Mouse (Mus musculus): ENCODE results near the gene T2. TPM values are rescaled to one million over a fixed set of nuclear protein-coding genes. Genes with fewer than 3 reads are reported as not detected.
A peak's percentile ranks its signal among the peaks of the same experiment; 100 is the strongest.
"Not testable (repeated sequence)": the region's sequence is repeated elsewhere in the genome, so short reads cannot be mapped to it uniquely, and the experiment has no call there.

T2 gene
- polyA plus RNA-seq, 1 experiment = not detected

DNA sequence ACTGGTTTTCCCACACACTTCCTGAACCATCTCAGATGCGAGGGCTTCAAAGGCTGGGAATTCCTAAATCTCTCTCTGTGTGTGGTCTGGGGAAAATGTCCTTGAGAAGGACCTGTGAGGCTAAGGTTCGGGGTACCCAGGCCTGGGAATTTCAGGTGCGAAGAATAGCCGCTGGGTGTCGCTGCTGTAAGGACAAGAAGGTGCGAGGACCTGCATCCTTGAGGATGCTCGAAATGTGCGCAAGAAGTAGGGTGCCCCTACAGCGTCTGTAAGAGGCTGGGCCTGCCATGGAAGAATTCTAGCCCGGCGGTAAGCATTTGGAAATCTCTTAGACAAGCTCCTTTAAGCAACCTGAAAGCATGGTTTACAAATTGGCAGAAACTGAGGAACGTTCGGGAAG is 32.7 kb downstream of the T2 start:
- peak; percentile 58; the same call in 1 of the 2 replicates for TF ChIP-seq CTCF (IDR thresholded peaks at IDR 0.05; ENCODE audit: low read depth, low read length)
- no peak for TF ChIP-seq POLR2A (IDR thresholded peaks at IDR 0.05; ENCODE audit: borderline replicate concordance, low read depth, low read length)
- peaks cover 13% of the 10 kb centered on the region for H3K4me1 ChIP-seq (ENCODE audit: control insufficient read depth, insufficient read depth, low read length)
- no peak overlapping the region for H3K4me3 ChIP-seq (ENCODE audit: insufficient read depth, low read length)
- H3K27ac ChIP-seq (ENCODE audit: insufficient read depth, low read depth, low read length) = no peak overlapping the region

- Histone ChIP-seq H3K4me1 (ENCODE audit: control insufficient read depth, insufficient read depth, low read length) (peaks cover 13% of the 10 kb centered on the region), H3K27ac (ENCODE audit: insufficient read depth, low read depth, low read length) (no peak overlapping the region), H3K4me3 (ENCODE audit: insufficient read depth, low read length) (no peak overlapping the region)
- no peak for TF ChIP-seq CTCF (IDR thresholded peaks at IDR 0.05; ENCODE audit: low read depth, low read length)
- no peak for TF ChIP-seq POLR2A (IDR thresholded peaks at IDR 0.05; ENCODE audit: borderline replicate concordance, low read depth, low read length)
These were observed 33.4 kb downstream of the T2 start for GRCm38 (mm10) chr17:8388990-8389789.

GRCm38 (mm10) chr17:8389790-8390095 is 34.0 kb downstream of the T2 start:
- H3K27ac ChIP-seq (ENCODE audit: insufficient read depth, low read depth, low read length) = no peak overlapping the region
- TF ChIP-seq POLR2A (IDR thresholded peaks at IDR 0.05; ENCODE audit: borderline replicate concordance, low read depth, low read length) = no peak
- no peak for TF ChIP-seq CTCF (IDR thresholded peaks at IDR 0.05; ENCODE audit: low read depth, low read length)
- peaks cover 13% of the 10 kb centered on the region for H3K4me1 ChIP-seq (ENCODE audit: control insufficient read depth, insufficient read depth, low read length)
- H3K4me3 ChIP-seq (ENCODE audit: insufficient read depth, low read length) = no peak overlapping the region

DNA sequence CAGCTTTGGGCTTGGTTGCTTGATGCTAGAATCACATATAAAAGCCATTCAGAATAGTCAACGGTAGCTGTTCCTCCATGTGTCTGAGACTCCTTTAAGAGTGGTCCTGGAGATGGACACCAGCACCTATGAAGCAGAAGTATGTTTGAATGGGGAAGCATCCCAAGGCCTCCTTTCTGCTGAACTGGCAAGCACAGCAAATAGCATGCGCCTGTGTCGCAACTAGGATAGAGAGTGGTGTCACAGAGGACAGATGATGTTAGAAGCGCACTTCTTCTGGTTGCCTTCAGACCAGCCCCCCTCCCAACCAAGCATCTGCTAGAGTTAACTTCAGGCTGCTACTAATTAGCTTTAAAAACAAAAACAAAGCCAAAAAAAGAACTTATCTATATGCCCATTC is 34.7 kb downstream of the T2 start:
- peaks cover 13% of the 10 kb centered on the region for H3K4me1 ChIP-seq (ENCODE audit: control insufficient read depth, insufficient read depth, low read length)
- no peak for TF ChIP-seq CTCF (IDR thresholded peaks at IDR 0.05; ENCODE audit: low read depth, low read length)
- TF ChIP-seq POLR2A (IDR thresholded peaks at IDR 0.05; ENCODE audit: borderline replicate concordance, low read depth, low read length) = no peak
- no peak overlapping the region for H3K4me3 ChIP-seq (ENCODE audit: insufficient read depth, low read length)
- H3K27ac ChIP-seq (ENCODE audit: insufficient read depth, low read depth, low read length) = no peak overlapping the region

DNA sequence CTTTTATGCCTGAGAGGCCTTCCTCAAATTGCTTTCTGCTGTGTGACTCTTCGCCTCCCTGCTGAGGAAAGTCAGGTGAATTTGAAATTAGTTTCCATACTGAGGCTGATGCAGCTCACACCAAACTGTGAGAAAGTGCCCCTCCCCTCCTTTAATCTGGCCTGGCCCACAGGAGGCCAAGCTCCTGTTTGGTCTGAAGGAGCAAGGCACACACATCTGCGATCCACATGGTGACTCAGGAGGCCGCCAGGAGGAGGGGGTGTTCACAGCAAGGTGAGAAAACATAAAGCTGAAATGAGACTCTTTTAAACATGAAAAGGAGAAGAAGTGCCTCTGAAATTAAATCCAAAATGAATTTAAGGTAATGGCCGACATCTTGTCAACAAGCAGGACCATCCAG is 40.6 kb downstream of the T2 start:
- TF ChIP-seq CTCF (IDR thresholded peaks at IDR 0.05; ENCODE audit: low read depth, low read length) (no peak), POLR2A (IDR thresholded peaks at IDR 0.05; ENCODE audit: borderline replicate concordance, low read depth, low read length) (no peak)
- H3K4me1 ChIP-seq (ENCODE audit: control insufficient read depth, insufficient read depth, low read length) = no peaks in the 10 kb centered on the region
- H3K4me3 ChIP-seq (ENCODE audit: insufficient read depth, low read length) = no peak overlapping the region
- no peak overlapping the region for H3K27ac ChIP-seq (ENCODE audit: insufficient read depth, low read depth, low read length)

- no peak for TF ChIP-seq POLR2A (IDR thresholded peaks at IDR 0.05; ENCODE audit: borderline replicate concordance, low read depth, low read length)
- TF ChIP-seq CTCF (IDR thresholded peaks at IDR 0.05; ENCODE audit: low read depth, low read length) = no peak
- Histone ChIP-seq H3K27ac (ENCODE audit: insufficient read depth, low read depth, low read length) (no peak overlapping the region), H3K4me3 (ENCODE audit: insufficient read depth, low read length) (no peak overlapping the region), H3K4me1 (ENCODE audit: control insufficient read depth, insufficient read depth, low read length) (no peaks in the 10 kb centered on the region)
These were observed 42.2 kb downstream of the T2 start for GRCm38 (mm10) chr17:8397946-8398345.

DNA sequence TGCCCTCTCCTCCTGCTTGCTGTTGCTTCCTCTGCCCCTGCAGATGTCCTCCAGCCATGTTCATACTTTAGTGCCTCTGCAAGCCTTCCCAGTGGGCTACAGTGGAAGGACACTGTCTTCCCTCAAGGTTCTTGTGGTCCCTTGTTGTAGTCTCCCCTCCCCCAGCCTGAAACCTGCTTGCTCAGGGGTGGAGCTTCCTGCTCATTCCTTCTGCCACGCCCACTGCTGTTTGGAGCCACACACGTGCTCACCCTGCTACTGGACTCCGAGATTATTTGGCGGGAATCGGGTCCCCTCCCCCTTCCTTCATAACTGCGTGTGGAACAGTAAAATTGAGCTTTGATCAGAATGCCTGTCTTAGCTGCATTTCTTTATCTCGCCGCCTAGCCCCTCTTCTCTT is 48.1 kb downstream of the T2 start:
- H3K27ac ChIP-seq (ENCODE audit: insufficient read depth, low read depth, low read length); H3K4me3 ChIP-seq (ENCODE audit: insufficient read depth, low read length): not testable (repeated sequence)
- H3K4me1 ChIP-seq (ENCODE audit: control insufficient read depth, insufficient read depth, low read length) = peaks cover 30% of the 10 kb centered on the region

DNA sequence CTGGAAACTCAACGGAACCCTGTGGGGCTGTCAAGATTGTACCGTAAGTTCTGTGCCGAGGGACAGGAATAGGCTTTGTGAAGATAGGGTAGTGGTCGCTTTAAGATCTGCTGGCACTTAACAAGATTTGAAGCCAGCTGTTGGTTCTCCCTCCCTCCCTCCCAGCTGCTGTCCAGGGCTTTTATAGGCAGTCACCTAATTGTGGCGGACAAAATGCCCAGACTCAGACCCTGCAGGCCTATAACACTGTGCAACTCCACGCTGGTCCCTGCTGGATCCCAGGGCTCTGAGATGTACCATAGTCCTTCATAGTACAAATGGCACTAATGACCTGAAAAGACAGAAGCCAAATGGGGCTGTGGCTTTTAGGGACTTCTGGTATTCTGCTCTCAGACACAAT is 50.5 kb downstream of the T2 start:
- peaks cover 34% of the 10 kb centered on the region for H3K4me1 ChIP-seq (ENCODE audit: control insufficient read depth, insufficient read depth, low read length)
- H3K27ac ChIP-seq (ENCODE audit: insufficient read depth, low read depth, low read length) = no peak overlapping the region
- no peak overlapping the region for H3K4me3 ChIP-seq (ENCODE audit: insufficient read depth, low read length)
- TF ChIP-seq POLR2A (IDR thresholded peaks at IDR 0.05; ENCODE audit: borderline replicate concordance, low read depth, low read length) (no peak), CTCF (IDR thresholded peaks at IDR 0.05; ENCODE audit: low read depth, low read length) (no peak)

DNA sequence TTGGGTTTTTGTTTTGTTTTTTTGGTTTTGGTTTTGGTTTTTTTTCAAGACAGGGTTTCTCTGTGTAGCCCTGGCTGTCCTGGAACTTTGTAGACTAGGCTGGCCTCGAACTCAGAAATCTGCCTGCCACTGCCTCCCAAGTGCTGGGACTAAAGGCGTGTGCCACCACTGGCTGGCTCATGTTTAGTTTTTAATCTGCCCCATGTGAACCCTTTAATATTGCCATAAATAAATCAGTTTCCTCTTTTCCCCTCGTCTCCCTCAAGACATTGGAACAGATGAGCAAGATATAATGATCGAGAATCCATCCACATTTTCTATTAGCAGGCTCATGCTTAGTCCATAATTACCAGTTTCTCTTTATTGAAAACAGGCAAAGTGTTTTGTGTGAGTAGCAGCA is 52.2 kb downstream of the T2 start:
- not testable (repeated sequence) for H3K27ac ChIP-seq (ENCODE audit: insufficient read depth, low read depth, low read length); H3K4me3 ChIP-seq (ENCODE audit: insufficient read depth, low read length)
- peaks cover 34% of the 10 kb centered on the region for H3K4me1 ChIP-seq (ENCODE audit: control insufficient read depth, insufficient read depth, low read length)

DNA sequence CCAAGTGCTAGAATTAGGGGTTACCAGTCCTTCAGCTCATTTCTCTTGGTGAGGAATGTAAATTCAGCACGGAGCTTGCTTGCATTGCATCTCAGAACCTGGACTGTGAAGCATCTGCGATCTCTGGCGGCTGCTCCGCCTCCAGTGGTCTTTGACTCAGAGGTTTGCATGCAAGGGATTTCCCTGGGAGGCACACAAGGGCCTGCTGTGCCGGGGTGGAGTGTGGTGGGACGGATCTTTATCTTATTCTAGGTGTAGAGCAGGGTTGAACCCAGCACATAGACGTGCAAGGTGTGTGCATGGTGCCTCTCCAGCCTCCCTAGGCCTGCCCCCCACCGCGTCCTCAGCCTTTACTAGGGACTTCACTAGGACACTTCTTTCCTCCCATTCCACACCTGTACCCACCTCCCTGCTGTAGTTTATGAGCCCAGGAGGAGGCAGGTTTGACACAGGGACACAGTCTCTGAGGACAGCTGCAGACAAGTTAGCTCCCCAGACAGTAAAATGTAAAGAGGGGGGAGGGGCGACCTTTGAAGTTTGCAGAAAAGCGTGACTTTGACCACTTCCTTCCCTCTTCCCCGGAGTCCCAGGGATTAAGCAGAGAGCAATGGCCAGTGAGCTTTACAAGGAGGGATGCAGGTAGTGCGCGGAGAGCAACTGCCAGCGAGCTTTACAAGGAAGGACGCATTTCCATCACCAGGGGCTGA is 53.0 kb downstream of the T2 start:
- H3K4me1 ChIP-seq (ENCODE audit: control insufficient read depth, insufficient read depth, low read length) = peaks cover 34% of the 10 kb centered on the region
- TF ChIP-seq POLR2A (IDR thresholded peaks at IDR 0.05; ENCODE audit: borderline replicate concordance, low read depth, low read length) (no peak), CTCF (IDR thresholded peaks at IDR 0.05; ENCODE audit: low read depth, low read length) (no peak)
- H3K27ac ChIP-seq (ENCODE audit: insufficient read depth, low read depth, low read length) = peak overlapping the region; percentile 17
- H3K4me3 ChIP-seq (ENCODE audit: insufficient read depth, low read length) = peak overlapping the region; percentile 7; the same call in 1 of the 2 replicates
